Mouse (Mus musculus): ENCODE results near the gene Gm7168.

DNA sequence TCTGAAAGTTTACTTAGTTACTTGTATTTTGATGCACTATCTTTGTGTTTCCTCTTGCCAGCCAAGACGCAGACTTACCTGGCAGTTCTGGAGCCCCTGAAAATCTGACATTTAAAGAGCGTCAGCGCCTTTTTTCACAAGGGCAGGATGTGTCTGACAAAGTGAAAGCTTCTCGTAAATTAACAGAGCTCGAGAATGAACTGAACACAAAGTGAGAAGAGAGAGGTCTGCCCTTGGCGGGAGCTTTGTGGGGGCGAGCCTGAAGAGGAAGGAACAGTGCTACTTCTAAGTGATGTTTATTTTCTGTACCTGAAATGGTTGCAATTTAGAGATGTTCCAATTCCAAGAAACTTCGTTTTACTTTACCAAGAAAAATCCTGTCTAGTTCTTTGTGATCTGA, 44.4 kb upstream of the Gm7168 start:
- TF ChIP-seq CTCF (IDR thresholded peaks at IDR 0.05; ENCODE audit: low read depth, low read length): no peak
- no peak for TF ChIP-seq POLR2A (IDR thresholded peaks at IDR 0.05; ENCODE audit: borderline replicate concordance, low read depth, low read length)
